In genomic region chr12:102714654-102715395, GRCm38 (mm10) we compare ENCODE assay signal across 19 mouse cellular contexts. TPM values are rescaled to one million over a fixed set of nuclear protein-coding genes. Genes with fewer than 3 reads are reported as not detected.
"Had no signal": no experiment of that assay in that cellular context is flagged by ENCODE, and none has a peak within 500 bp of the region (broad histone marks: within the 10 kb centered on the region; RNA-seq: fewer than 3 reads in every experiment).

No protein-coding gene starts in this region.

- H3K9ac ChIP-seq: limb, embryonic 15.5 days; liver, embryonic 12.5 days; lung, embryonic 14.5 days; midbrain, embryonic 13.5 days had no signal

- H3K27me3 ChIP-seq: limb, embryonic 15.5 days; liver, embryonic 12.5 days; midbrain, embryonic 13.5 days had no signal

- H3K4me3 ChIP-seq: limb, embryonic 15.5 days; liver, embryonic 12.5 days; midbrain, embryonic 13.5 days had no signal

- DNase-seq: kidney, adult 8-10 months; kidney, postnatal 25 days; layer of hippocampus, postnatal 36 days; lung, embryonic 14.5 days; lung, postnatal 14 days; right cerebral cortex, adult 18-20 months; thymus, postnatal 36 days had no signal

- H3K36me3 ChIP-seq: limb, embryonic 15.5 days; liver, embryonic 12.5 days; midbrain, embryonic 13.5 days had no signal

- H3K4me1 ChIP-seq: midbrain, embryonic 13.5 days had no signal

- H3K4me2 ChIP-seq: limb, embryonic 15.5 days; liver, embryonic 12.5 days; lung, embryonic 14.5 days; midbrain, embryonic 13.5 days had no signal

- ATAC-seq: liver, embryonic 12.5 days; midbrain, embryonic 13.5 days had no signal

- H3K9me3 ChIP-seq: limb, embryonic 15.5 days; liver, embryonic 12.5 days; midbrain, embryonic 13.5 days had no signal

- H3K27ac ChIP-seq: limb, embryonic 15.5 days; liver, embryonic 12.5 days; macrophage; midbrain, embryonic 13.5 days had no signal

RNA-seq across cellular contexts. Expression of gene Gm28051, which starts 42.7 kb away (rescaled TPM):
- total RNA-seq: layer of hippocampus, postnatal 36 days; left cerebral cortex, adult 8-10 months; left cerebral cortex, postnatal 25 days had no signal
- polyA plus RNA-seq: kidney, embryonic 16.5 days; limb, embryonic 15.5 days; liver, embryonic 16.5 days; lung, embryonic 14.5 days; macrophage; midbrain, embryonic 13.5 days; midbrain, postnatal 0 days; neural tube, embryonic 14.5 days; stomach, embryonic 14.5 days; thymus, postnatal 0 days had no signal
